Mouse (Mus musculus) heart, embryonic 14.5 days (tissue): Measurements from ENCODE around the gene Atp13a3. TPM values are rescaled to one million over a fixed set of nuclear protein-coding genes. Genes with fewer than 3 reads are reported as not detected.

Experiments used
- ATAC-seq: fragments of 200-750 bp; cut with Nextera tagmentation; 2 replicates; pipeline ENCODE4 v1.8.0; 2017; ENCODE audit warnings: low read depth, moderate TSS enrichment; ENCODE audit not compliant: insufficient number of reproducible peaks, insufficient read depth, low FRiP score
- H3K27ac ChIP-seq, 2 experiments: fragments of 200-500 bp in 1 of 2; fragments of 300-500 bp in 1 of 2; sonication (generic) in 1 of 2; replicated peaks in 1 of 2; 2 replicates each; pipeline ENCODE4 v1.5.1; 2012 to 2014; ENCODE audit warnings: low read depth in 2 of 2, low read length in 2 of 2, control low read depth in 1 of 2, mild to moderate bottlenecking in 1 of 2, mixed read lengths in 1 of 2; ENCODE audit not compliant: control insufficient read depth in 1 of 2, insufficient read depth in 1 of 2
- H3K27me3 ChIP-seq: fragments of 300-500 bp; sonication (generic); 2 replicates; pipeline ENCODE4 v1.6.1; 2014; ENCODE audit warnings: mild to moderate bottlenecking, low read length, control low read depth; ENCODE audit not compliant: control insufficient read depth, insufficient read depth
- H3K36me3 ChIP-seq: fragments of 300-500 bp; sonication (generic); 2 replicates; pipeline ENCODE4 v1.6.1; 2014; ENCODE audit warnings: mild to moderate bottlenecking, control low read depth, low read length, mixed read lengths; ENCODE audit not compliant: control insufficient read depth, insufficient read depth
- H3K4me1 ChIP-seq, 2 experiments: fragments of 200-500 bp in 1 of 2; fragments of 300-500 bp in 1 of 2; sonication (generic) in 1 of 2; 2 replicates each; pipeline ENCODE4 v1.6.1; 2012 to 2014; ENCODE audit warnings: low read length in 2 of 2, control low read depth in 1 of 2, mixed read lengths in 1 of 2; ENCODE audit not compliant: control insufficient read depth in 2 of 2, insufficient read depth in 2 of 2
- H3K4me2 ChIP-seq: fragments of 300-500 bp; sonication (generic); 2 replicates; pipeline ENCODE4 v1.6.1; 2014; ENCODE audit warnings: mild to moderate bottlenecking, low read length
- H3K4me3 ChIP-seq, 2 experiments: fragments of 200-500 bp in 1 of 2; fragments of 300-500 bp in 1 of 2; sonication (generic) in 1 of 2; 2 replicates each; pipeline ENCODE4 v1.5.1; 2012 to 2014; ENCODE audit warnings: low read length in 2 of 2, mild to moderate bottlenecking in 2 of 2, control low read depth in 1 of 2, low read depth in 1 of 2, moderate library complexity in 1 of 2; ENCODE audit not compliant: control insufficient read depth in 1 of 2, insufficient read depth in 1 of 2
- H3K9ac ChIP-seq: fragments of 300-500 bp; sonication (generic); 2 replicates; pipeline ENCODE4 v1.6.1; 2014; ENCODE audit warnings: mild to moderate bottlenecking, low read length
- H3K9me3 ChIP-seq: fragments of 300-500 bp; sonication (generic); 2 replicates; pipeline ENCODE4 v1.6.1; 2016; ENCODE audit warnings: low read length, control low read depth; ENCODE audit not compliant: control insufficient read depth
- WGBS: fragments of 180-500 bp; shearing (Covaris S2); extraction: QIAGEN DNeasy Blood & Tissue Kit; methylation state at CpG from one replicate; pipeline ENCODE4 v1.1.7; 2014; 5-methylcytosine and 5-hydroxymethylcytosine counted together
- polyA plus RNA-seq: library from polyadenylated mRNA; unstranded; fragments of >200 nt; fragmentation: Nextera tagmentation; extraction: Ambion mirVana; gene quantifications from 2 replicates; pipeline ENCODE4 v1.2.1, GENCODE M21; 2014

The Atp13a3 gene
- polyA plus RNA-seq, 1 experiment from 2014 or later = 13.3 TPM

GRCm38 (mm10) chr16:30430512-30431088, 24.8 kb upstream of the Atp13a3 start:
- no peaks in the 10 kb centered on the region for H3K36me3 ChIP-seq
- no peak overlapping the region for H3K27ac ChIP-seq
- H3K9ac ChIP-seq = no peak overlapping the region
- no peaks in the 10 kb centered on the region; the same call in 1 of the 2 replicates for H3K9me3 ChIP-seq
- WGBS = 86% methylated on average over 2 of the region's 2 CpGs
- ATAC-seq = no peak
- H3K4me1 ChIP-seq = peaks cover 1 to 16% of the 10 kb centered on the region in 2 experiments
- H3K27me3 ChIP-seq = no peaks in the 10 kb centered on the region
- no peak overlapping the region for H3K4me2 ChIP-seq
- H3K4me3 ChIP-seq = no peak overlapping the region

- WGBS = 49% methylated on average over 4 of the region's 4 CpGs
- ATAC-seq = no peak
- Histone ChIP-seq H3K36me3 (no peaks in the 10 kb centered on the region), H3K27me3 (no peaks in the 10 kb centered on the region), H3K4me3 (no peak overlapping the region), H3K9ac (no peak overlapping the region), H3K27ac (no peak overlapping the region), H3K9me3 (no peaks in the 10 kb centered on the region; the same call in 1 of the 2 replicates), H3K4me2 (no peak overlapping the region), H3K4me1 (peaks cover 0 to 9% of the 10 kb centered on the region in 2 experiments; a peak in 2 of 4 replicates)
Observed at GRCm38 (mm10) chr16:30428753-30429260, 23.0 kb upstream of the Atp13a3 start.

- Histone ChIP-seq H3K9ac (no peak overlapping the region), H3K36me3 (no peaks in the 10 kb centered on the region), H3K4me1 (peaks cover 0 to 9% of the 10 kb centered on the region in 2 experiments; a peak in 2 of 4 replicates), H3K4me2 (no peak overlapping the region), H3K27me3 (no peaks in the 10 kb centered on the region), H3K4me3 (no peak overlapping the region), H3K27ac (no peak overlapping the region), H3K9me3 (no peaks in the 10 kb centered on the region)
- 77% methylated on average over 4 of the region's 4 CpGs for WGBS
- no peak for ATAC-seq
Observed at GRCm38 (mm10) chr16:30427466-30427865, 21.7 kb upstream of the Atp13a3 start.

GRCm38 (mm10) chr16:30427003-30427402, 21.2 kb upstream of the Atp13a3 start:
- Histone ChIP-seq H3K9me3 (no peaks in the 10 kb centered on the region), H3K27ac (no peak overlapping the region), H3K4me3 (no peak overlapping the region), H3K4me1 (peaks cover 0 to 9% of the 10 kb centered on the region in 2 experiments; a peak in 2 of 4 replicates), H3K36me3 (no peaks in the 10 kb centered on the region), H3K9ac (no peak overlapping the region), H3K4me2 (no peak overlapping the region), H3K27me3 (no peaks in the 10 kb centered on the region)
- ATAC-seq = no peak
- 79% methylated on average over 5 of the region's 5 CpGs for WGBS

GRCm38 (mm10) chr16:30425980-30426379, 20.2 kb upstream of the Atp13a3 start:
- no peak overlapping the region for H3K4me2 ChIP-seq
- no peaks in the 10 kb centered on the region for H3K9me3 ChIP-seq
- no peaks in the 10 kb centered on the region for H3K27me3 ChIP-seq
- H3K9ac ChIP-seq = no peak overlapping the region
- no peak for ATAC-seq
- no peak overlapping the region for H3K4me3 ChIP-seq
- H3K4me1 ChIP-seq = peaks cover 0 to 9% of the 10 kb centered on the region in 2 experiments; a peak in 2 of 4 replicates
- H3K27ac ChIP-seq = no peak overlapping the region
- WGBS = 74% methylated on average over 1 of the region's 1 CpGs
- no peaks in the 10 kb centered on the region for H3K36me3 ChIP-seq

- Histone ChIP-seq H3K4me2 (no peak overlapping the region), H3K4me1 (peaks cover 0 to 7% of the 10 kb centered on the region in 2 experiments; a peak in 2 of 4 replicates), H3K9me3 (no peaks in the 10 kb centered on the region), H3K27me3 (no peaks in the 10 kb centered on the region), H3K9ac (no peak overlapping the region), H3K27ac (no peak overlapping the region), H3K4me3 (no peak overlapping the region), H3K36me3 (no peaks in the 10 kb centered on the region)
- WGBS = 65% methylated on average over 5 of the region's 5 CpGs
- ATAC-seq = no peak
Observed at GRCm38 (mm10) chr16:30424053-30424452, 18.3 kb upstream of the Atp13a3 start.

- Histone ChIP-seq H3K27ac (no peak overlapping the region), H3K4me2 (no peak overlapping the region), H3K9ac (no peak overlapping the region), H3K4me3 (no peak overlapping the region), H3K9me3 (no peaks in the 10 kb centered on the region), H3K4me1 (no peaks in the 10 kb centered on the region), H3K27me3 (no peaks in the 10 kb centered on the region), H3K36me3 (no peaks in the 10 kb centered on the region)
- WGBS = 77% methylated on average over 2 of the region's 2 CpGs
- no peak for ATAC-seq
Observed at GRCm38 (mm10) chr16:30416707-30417106, 10.9 kb upstream of the Atp13a3 start.

- Histone ChIP-seq H3K4me3 (no peak overlapping the region), H3K4me1 (no peaks in the 10 kb centered on the region), H3K27ac (no peak overlapping the region), H3K4me2 (no peak overlapping the region), H3K36me3 (no peaks in the 10 kb centered on the region), H3K9me3 (no peaks in the 10 kb centered on the region), H3K27me3 (no peaks in the 10 kb centered on the region), H3K9ac (no peak overlapping the region)
- no peak for ATAC-seq
- WGBS = 71% methylated on average over 5 of the region's 5 CpGs
Observed at GRCm38 (mm10) chr16:30416284-30416683, 10.5 kb upstream of the Atp13a3 start.
